Mouse (Mus musculus): Measurements from ENCODE around the gene Mrpl20. TPM values are rescaled to one million over a fixed set of nuclear protein-coding genes. Genes with fewer than 3 reads are reported as not detected.

The Mrpl20 gene
- polyA plus RNA-seq, 1 experiment from 2014 or later, result 255 TPM

GRCm38 (mm10) chr4:155776704-155777335 is 25.9 kb upstream of the Mrpl20 start:
- Histone ChIP-seq H3K27me3 (ENCODE audit: control insufficient read depth, insufficient read depth, low read length) (peaks cover 24% of the 10 kb centered on the region; the same call in 1 of the 2 replicates), H3K9me3 (ENCODE audit: control insufficient read depth, low read length) (no peaks in the 10 kb centered on the region), H3K36me3 (ENCODE audit: control insufficient read depth, insufficient read depth, low read length) (no peaks in the 10 kb centered on the region), H3K9ac (replicated peaks; ENCODE audit: low read length) (no peak overlapping the region), H3K4me2 (ENCODE audit: low read length) (no peak overlapping the region), H3K4me3 (replicated peaks; ENCODE audit: low read depth, low read length) (no peak overlapping the region), H3K27ac (replicated peaks; ENCODE audit: low read depth, low read length) (no peak overlapping the region), H3K4me1 (ENCODE audit: control insufficient read depth, insufficient read depth, low read length) (peaks cover 12% of the 10 kb centered on the region; the same call in 1 of the 2 replicates)
- WGBS, result 34% methylated on average over 2 of the region's 2 CpGs
- DNase-seq (no peak), ATAC-seq (ENCODE audit: low FRiP score, low TSS enrichment) (no peak)

DNA sequence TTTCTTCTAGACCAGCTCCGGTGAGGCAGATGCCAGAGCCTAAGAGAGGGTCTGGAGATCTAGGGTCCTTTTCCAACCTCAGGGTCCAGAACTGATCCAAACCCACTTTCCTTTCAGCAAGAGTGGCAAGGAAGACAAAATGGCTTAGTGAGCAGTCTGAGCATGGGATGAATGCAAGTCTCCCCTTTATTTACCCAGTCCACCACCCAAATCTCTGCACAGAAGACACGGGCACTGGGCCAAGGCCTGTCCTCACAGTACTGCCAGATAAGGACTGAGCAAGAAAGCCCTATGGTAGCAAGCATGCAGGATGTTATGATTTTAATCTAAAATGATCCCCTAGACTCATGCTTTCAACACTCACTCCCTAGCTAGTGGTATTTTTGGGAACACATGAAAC is 24.9 kb upstream of the Mrpl20 start:
- no peaks in the 10 kb centered on the region for H3K36me3 ChIP-seq (ENCODE audit: control insufficient read depth, insufficient read depth, low read length)
- no peak for ATAC-seq (ENCODE audit: low FRiP score, low TSS enrichment)
- H3K27ac ChIP-seq (replicated peaks; ENCODE audit: low read depth, low read length), result no peak overlapping the region
- peaks cover 18% of the 10 kb centered on the region; the same call in 1 of the 2 replicates for H3K27me3 ChIP-seq (ENCODE audit: control insufficient read depth, insufficient read depth, low read length)
- H3K4me1 ChIP-seq (ENCODE audit: control insufficient read depth, insufficient read depth, low read length), result peaks cover 12% of the 10 kb centered on the region; the same call in 1 of the 2 replicates
- no peak overlapping the region for H3K4me2 ChIP-seq (ENCODE audit: low read length)
- H3K4me3 ChIP-seq (replicated peaks; ENCODE audit: low read depth, low read length), result no peak overlapping the region
- 83% methylated on average over 2 of the region's 2 CpGs for WGBS
- H3K9ac ChIP-seq (replicated peaks; ENCODE audit: low read length), result no peak overlapping the region
- no peak for DNase-seq
- no peaks in the 10 kb centered on the region for H3K9me3 ChIP-seq (ENCODE audit: control insufficient read depth, low read length)

DNA sequence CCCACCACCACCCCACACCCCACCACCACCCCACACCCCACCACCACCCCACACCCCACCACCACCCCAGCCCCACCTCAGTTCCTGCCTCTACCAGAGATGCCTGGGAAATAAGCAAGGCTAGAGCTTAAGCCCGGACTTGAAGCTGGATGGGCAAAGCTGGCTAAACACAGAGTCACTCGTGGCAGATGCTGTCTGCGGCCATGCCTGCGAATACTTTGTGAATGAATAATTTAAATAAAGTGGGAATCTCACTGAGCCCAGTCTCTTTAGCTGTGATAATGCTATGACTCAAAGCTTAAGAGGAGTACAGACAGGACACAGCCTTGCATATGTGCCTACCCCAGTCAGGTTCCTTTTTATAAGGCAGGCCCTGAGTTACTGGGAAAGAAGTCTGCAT is 23.2 kb upstream of the Mrpl20 start:
- Histone ChIP-seq H3K36me3 (ENCODE audit: control insufficient read depth, insufficient read depth, low read length) (no peaks in the 10 kb centered on the region), H3K27ac (replicated peaks; ENCODE audit: low read depth, low read length) (no peak overlapping the region), H3K4me1 (ENCODE audit: control insufficient read depth, insufficient read depth, low read length) (peaks cover 6% of the 10 kb centered on the region; the same call in 1 of the 2 replicates), H3K9me3 (ENCODE audit: control insufficient read depth, low read length) (no peaks in the 10 kb centered on the region), H3K27me3 (ENCODE audit: control insufficient read depth, insufficient read depth, low read length) (peaks cover 4% of the 10 kb centered on the region; the same call in 1 of the 2 replicates), H3K9ac (replicated peaks; ENCODE audit: low read length) (no peak overlapping the region), H3K4me2 (ENCODE audit: low read length) (no peak overlapping the region), H3K4me3 (replicated peaks; ENCODE audit: low read depth, low read length) (no peak overlapping the region)
- WGBS, result 84% methylated on average over 4 of the region's 4 CpGs
- ATAC-seq (ENCODE audit: low FRiP score, low TSS enrichment) (no peak), DNase-seq (no peak)

DNA sequence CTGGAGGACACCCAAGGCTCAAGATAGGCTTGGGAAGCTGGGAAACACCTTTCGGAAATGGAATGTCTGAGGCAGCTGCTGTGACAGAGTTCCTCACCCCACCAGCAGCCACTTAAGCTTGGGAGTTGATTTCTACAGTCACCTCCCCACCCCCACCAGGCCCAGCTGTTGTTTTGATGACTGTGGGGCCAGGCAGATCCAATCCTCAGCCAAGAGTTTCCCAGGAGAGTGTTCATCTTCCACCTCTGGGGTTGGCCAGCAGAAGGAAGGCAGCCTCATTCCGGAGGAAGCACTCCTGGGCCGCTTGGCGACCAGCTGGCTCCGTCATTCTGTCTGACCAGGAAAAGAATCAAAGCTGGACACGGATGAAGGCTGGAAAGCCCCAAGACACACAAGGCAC is 21.8 kb upstream of the Mrpl20 start:
- Histone ChIP-seq H3K4me1 (ENCODE audit: control insufficient read depth, insufficient read depth, low read length) (no peaks in the 10 kb centered on the region; the same call in 1 of the 2 replicates), H3K36me3 (ENCODE audit: control insufficient read depth, insufficient read depth, low read length) (no peaks in the 10 kb centered on the region), H3K4me2 (ENCODE audit: low read length) (no peak overlapping the region), H3K4me3 (replicated peaks; ENCODE audit: low read depth, low read length) (no peak overlapping the region), H3K27me3 (ENCODE audit: control insufficient read depth, insufficient read depth, low read length) (no peaks in the 10 kb centered on the region), H3K9me3 (ENCODE audit: control insufficient read depth, low read length) (no peaks in the 10 kb centered on the region), H3K9ac (replicated peaks; ENCODE audit: low read length) (no peak overlapping the region), H3K27ac (replicated peaks; ENCODE audit: low read depth, low read length) (no peak overlapping the region)
- DNase-seq (peak; percentile 19), ATAC-seq (ENCODE audit: low FRiP score, low TSS enrichment) (no peak)
- WGBS, result 27% methylated on average over 6 of the region's 6 CpGs

- Histone ChIP-seq H3K9me3 (ENCODE audit: control insufficient read depth, low read length) (no peaks in the 10 kb centered on the region), H3K4me2 (ENCODE audit: low read length) (peak overlapping the region; percentile 69), H3K27me3 (ENCODE audit: control insufficient read depth, insufficient read depth, low read length) (no peaks in the 10 kb centered on the region), H3K36me3 (ENCODE audit: control insufficient read depth, insufficient read depth, low read length) (no peaks in the 10 kb centered on the region), H3K4me1 (ENCODE audit: control insufficient read depth, insufficient read depth, low read length) (no peaks in the 10 kb centered on the region; the same call in 1 of the 2 replicates), H3K9ac (replicated peaks; ENCODE audit: low read length) (peak overlapping the region; percentile 82), H3K27ac (replicated peaks; ENCODE audit: low read depth, low read length) (peak overlapping the region; percentile 92), H3K4me3 (replicated peaks; ENCODE audit: low read depth, low read length) (peak overlapping the region; percentile 61)
- peak; percentile 39 for DNase-seq
- ATAC-seq (ENCODE audit: low FRiP score, low TSS enrichment), result no peak; the same call in 1 of the 2 replicates
- WGBS, result 38% methylated on average over 16 of the region's 16 CpGs
These were observed 19.1 kb upstream of the Mrpl20 start for GRCm38 (mm10) chr4:155783486-155784080.

- Histone ChIP-seq H3K9me3 (ENCODE audit: control insufficient read depth, low read length) (no peaks in the 10 kb centered on the region), H3K4me3 (replicated peaks; ENCODE audit: low read depth, low read length) (peak overlapping the region; percentile 61), H3K36me3 (ENCODE audit: control insufficient read depth, insufficient read depth, low read length) (no peaks in the 10 kb centered on the region), H3K4me2 (ENCODE audit: low read length) (peak overlapping the region; percentile 69), H3K4me1 (ENCODE audit: control insufficient read depth, insufficient read depth, low read length) (no peaks in the 10 kb centered on the region; the same call in 1 of the 2 replicates), H3K27me3 (ENCODE audit: control insufficient read depth, insufficient read depth, low read length) (no peaks in the 10 kb centered on the region), H3K9ac (replicated peaks; ENCODE audit: low read length) (peak overlapping the region; percentile 82), H3K27ac (replicated peaks; ENCODE audit: low read depth, low read length) (peak overlapping the region; percentile 92)
- DNase-seq (peak; percentile 90), ATAC-seq (ENCODE audit: low FRiP score, low TSS enrichment) (peak; percentile 86)
- under 1% methylated on average over 52 of the region's 52 CpGs for WGBS
These were observed 18.5 kb upstream of the Mrpl20 start for GRCm38 (mm10) chr4:155784081-155784701.

DNA sequence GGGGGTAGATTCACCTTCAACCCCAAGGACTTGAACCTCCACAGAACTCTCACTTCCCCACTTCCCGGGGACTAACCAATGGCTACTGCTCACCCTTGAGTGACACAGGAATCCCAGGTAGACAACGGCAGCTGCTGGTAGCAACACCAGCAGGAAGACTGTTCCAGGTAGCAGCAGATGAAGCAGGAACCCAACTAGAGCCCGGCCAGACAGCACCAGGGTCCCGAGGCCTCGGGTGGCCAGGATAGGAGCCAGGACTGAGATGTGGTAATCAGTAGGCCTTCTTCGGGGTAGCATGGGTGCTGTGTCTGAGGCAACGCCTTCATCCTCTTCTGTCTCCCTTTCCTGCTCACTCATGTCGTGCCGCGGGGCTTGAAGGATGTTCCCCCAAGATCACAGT is 17.4 kb upstream of the Mrpl20 start:
- no peak for ATAC-seq (ENCODE audit: low FRiP score, low TSS enrichment)
- H3K4me1 ChIP-seq (ENCODE audit: control insufficient read depth, insufficient read depth, low read length), result no peaks in the 10 kb centered on the region; the same call in 1 of the 2 replicates
- H3K9me3 ChIP-seq (ENCODE audit: control insufficient read depth, low read length), result no peaks in the 10 kb centered on the region
- no peak overlapping the region for H3K4me2 ChIP-seq (ENCODE audit: low read length)
- H3K9ac ChIP-seq (replicated peaks; ENCODE audit: low read length), result no peak overlapping the region
- DNase-seq, result no peak
- no peaks in the 10 kb centered on the region for H3K36me3 ChIP-seq (ENCODE audit: control insufficient read depth, insufficient read depth, low read length)
- no peaks in the 10 kb centered on the region for H3K27me3 ChIP-seq (ENCODE audit: control insufficient read depth, insufficient read depth, low read length)
- H3K27ac ChIP-seq (replicated peaks; ENCODE audit: low read depth, low read length), result peak overlapping the region; percentile 20; the same call in 1 of the 2 replicates
- no peak overlapping the region for H3K4me3 ChIP-seq (replicated peaks; ENCODE audit: low read depth, low read length)
- 78% methylated on average over 10 of the region's 10 CpGs for WGBS

GRCm38 (mm10) chr4:155785819-155786218 is 16.9 kb upstream of the Mrpl20 start, which contains the start of gene Tmem88b:
Gene Tmem88b, minus strand, starts transcription at chr4:155785874.
- Histone ChIP-seq H3K4me3 (replicated peaks; ENCODE audit: low read depth, low read length) (peak within 1 kb of the TSS; percentile 61), H3K9ac (replicated peaks; ENCODE audit: low read length) (peak within 1 kb of the TSS; percentile 82; the same call in 1 of the 2 replicates), H3K36me3 (ENCODE audit: control insufficient read depth, insufficient read depth, low read length) (no peaks in the 10 kb centered on the region), H3K9me3 (ENCODE audit: control insufficient read depth, low read length) (no peaks in the 10 kb centered on the region), H3K27me3 (ENCODE audit: control insufficient read depth, insufficient read depth, low read length) (no peaks in the 10 kb centered on the region), H3K4me1 (ENCODE audit: control insufficient read depth, insufficient read depth, low read length) (no peaks in the 10 kb centered on the region; the same call in 1 of the 2 replicates), H3K4me2 (ENCODE audit: low read length) (peak within 1 kb of the TSS; percentile 69), H3K27ac (replicated peaks; ENCODE audit: low read depth, low read length) (peak within 1 kb of the TSS; percentile 20; the same call in 1 of the 2 replicates)
- DNase-seq, result no peak
- ATAC-seq (ENCODE audit: low FRiP score, low TSS enrichment), result no peak
- 69% methylated on average over 5 of the region's 5 CpGs for WGBS
